Mouse (Mus musculus) skeletal muscle tissue, adult 2 months (tissue): ENCODE data around the gene Cacna1b.

Experiments used
- DNase-seq: peaks from one replicate; pipeline ENCODE4 v3.0.0-alpha.2; 2012; ENCODE audit warnings: low read depth, low spot score

Gene Cacna1b

GRCm38 (mm10) chr2:24646452-24647146 is 116.4 kb downstream of the Cacna1b start:
- no peak for DNase-seq

GRCm38 (mm10) chr2:24642834-24643233 is 120.1 kb downstream of the Cacna1b start:
- no peak for DNase-seq

GRCm38 (mm10) chr2:24638102-24638954 is 124.6 kb downstream of the Cacna1b start:
- no peak for DNase-seq

- DNase-seq, result no peak
Measured at GRCm38 (mm10) chr2:24633645-24634044, 129.3 kb downstream of the Cacna1b start.

- no peak for DNase-seq
Measured at GRCm38 (mm10) chr2:24617141-24617540, 145.8 kb downstream of the Cacna1b start.

- DNase-seq, result no peak
Measured at GRCm38 (mm10) chr2:24609789-24610188, 153.2 kb downstream of the Cacna1b start.

- DNase-seq, result no peak
Measured at GRCm38 (mm10) chr2:24608765-24609138, 154.2 kb downstream of the Cacna1b start.

GRCm38 (mm10) chr2:24607905-24608764 is 154.8 kb downstream of the Cacna1b start:
- no peak for DNase-seq

- no peak for DNase-seq
Measured at GRCm38 (mm10) chr2:24606531-24606930, 156.4 kb downstream of the Cacna1b start.

- no peak for DNase-seq
Measured at GRCm38 (mm10) chr2:24605096-24605495, 157.9 kb downstream of the Cacna1b start.

- DNase-seq, result no peak
Measured at GRCm38 (mm10) chr2:24589426-24589825, 173.5 kb downstream of the Cacna1b start.

GRCm38 (mm10) chr2:24587999-24588398 is 175.0 kb downstream of the Cacna1b start:
- DNase-seq, result no peak

GRCm38 (mm10) chr2:24574616-24575015 is 188.3 kb downstream of the Cacna1b start:
- DNase-seq, result no peak

- peak; percentile 7 for DNase-seq
Measured at GRCm38 (mm10) chr2:24570917-24571316, 192.0 kb downstream of the Cacna1b start.

GRCm38 (mm10) chr2:24568555-24568954 is 194.4 kb downstream of the Cacna1b start:
- no peak for DNase-seq

- DNase-seq, result no peak
Measured at GRCm38 (mm10) chr2:24562547-24563290, 200.2 kb downstream of the Cacna1b start.

GRCm38 (mm10) chr2:24561946-24562345 is 201.0 kb downstream of the Cacna1b start:
- DNase-seq, result no peak

GRCm38 (mm10) chr2:24560201-24560600 is 202.8 kb downstream of the Cacna1b start:
- no peak for DNase-seq

GRCm38 (mm10) chr2:24556347-24556746 is 206.6 kb downstream of the Cacna1b start:
- DNase-seq, result no peak

GRCm38 (mm10) chr2:24553962-24554361 is 209.0 kb downstream of the Cacna1b start:
- no peak for DNase-seq
